Mouse (Mus musculus) testis, adult 2 months (tissue): Measurements from ENCODE around the gene Ankfy1.

ENCODE experiments used
- CTCF ChIP-seq: fragments of 200-500 bp; IDR thresholded peaks from 2 replicates; pipeline ENCODE4 v1.5.1; 2012; ENCODE audit warnings: low read depth, mild to moderate bottlenecking, inconsistent platforms, low read length, moderate library complexity; ENCODE audit not compliant: control insufficient read depth, insufficient read depth, insufficient replicate concordance
- POLR2A ChIP-seq: fragments of 200-500 bp; IDR thresholded peaks from 2 replicates; pipeline ENCODE4 v1.6.1; 2012; ENCODE audit warnings: low read depth, mild to moderate bottlenecking, inconsistent platforms, low read length, moderate library complexity; ENCODE audit not compliant: control insufficient read depth

DNA sequence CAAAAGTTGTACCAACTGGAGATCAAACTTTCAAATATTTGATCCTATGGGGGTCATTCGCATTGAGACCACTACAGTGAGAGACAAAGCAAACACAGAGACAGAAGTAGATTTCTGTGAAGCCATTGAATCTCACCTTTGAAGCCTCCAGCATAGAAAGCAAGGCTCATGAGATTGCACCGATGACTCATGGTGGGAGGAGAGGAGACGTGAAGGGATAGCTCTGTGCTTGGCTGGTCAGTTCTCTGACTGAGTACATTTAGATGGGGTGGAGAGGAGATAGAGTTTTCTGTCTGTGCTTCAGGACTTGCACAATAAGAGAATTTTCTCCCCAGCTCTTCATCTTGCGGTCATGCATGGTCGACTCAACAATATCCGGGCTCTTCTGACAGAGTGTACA is 69.8 kb downstream of the Ankfy1 start:
- no peak for TF ChIP-seq CTCF
- TF ChIP-seq POLR2A = no peak
